8 mouse cellular contexts compared by ENCODE assay signal in genomic region chr2:10216566-10217247, GRCm38 (mm10).
A peak's percentile ranks its signal among the peaks of the same experiment; 100 is the strongest.
DNase-seq lines count a peak whose midpoint lies in the region; ATAC-seq and TF ChIP-seq lines count a peak whose summit lies in the region.

No protein-coding gene starts in this region.

- no peak overlapping the region for H3K9ac ChIP-seq in heart, embryonic 11.5 days (ENCODE audit: low read depth, low read length)
- H3K9ac ChIP-seq in intestine, embryonic 16.5 days (ENCODE audit: low read depth, low read length), result no peak overlapping the region
- H3K9ac ChIP-seq in limb, embryonic 12.5 days (replicated peaks), result no peak overlapping the region
- no peak overlapping the region for H3K9ac ChIP-seq in liver, embryonic 11.5 days (ENCODE audit: low read depth, low read length)

- H3K4me3 ChIP-seq in heart, embryonic 11.5 days (ENCODE audit: low read depth, low read length), result no peak overlapping the region
- no peak overlapping the region for H3K4me3 ChIP-seq in cerebellum, adult 2 months (replicated peaks; ENCODE audit: insufficient read depth, low read depth, low read length)
- peak overlapping the region; percentile 15; the same call in 1 of the 2 replicates for H3K4me3 ChIP-seq in gastrocnemius, adult 2 months
- H3K4me3 ChIP-seq in intestine, embryonic 16.5 days (ENCODE audit: low read length), result no peak overlapping the region
- no peak overlapping the region for H3K4me3 ChIP-seq in limb, embryonic 12.5 days (replicated peaks)
- no peak overlapping the region for H3K4me3 ChIP-seq in liver, embryonic 11.5 days (ENCODE audit: low read depth, low read length)

- no peak for ATAC-seq in heart, embryonic 11.5 days (replicated peaks; ENCODE audit: insufficient number of reproducible peaks, low FRiP score, low TSS enrichment)
- ATAC-seq in intestine, embryonic 16.5 days, result peak; percentile 52; the same call in 1 of the 2 replicates
- ATAC-seq in limb, embryonic 12.5 days (ENCODE audit: insufficient number of reproducible peaks, insufficient read depth, low FRiP score, low TSS enrichment, low read depth), result 0 out of 2 replicates have a peak, but pooled peaks have one; percentile 42
- no peak for ATAC-seq in liver, embryonic 11.5 days (replicated peaks; ENCODE audit: low FRiP score)

- H3K36me3 ChIP-seq in heart, embryonic 11.5 days (ENCODE audit: control insufficient read depth, insufficient read depth, low read length), result no peaks in the 10 kb centered on the region
- no peaks in the 10 kb centered on the region for H3K36me3 ChIP-seq in intestine, embryonic 16.5 days (ENCODE audit: control insufficient read depth, insufficient read depth, low read length)
- no peaks in the 10 kb centered on the region for H3K36me3 ChIP-seq in limb, embryonic 12.5 days
- no peaks in the 10 kb centered on the region for H3K36me3 ChIP-seq in liver, embryonic 11.5 days (ENCODE audit: control insufficient read depth, insufficient read depth, low read length)

- TF ChIP-seq CTCF in cerebellum, adult 2 months (IDR thresholded peaks at IDR 0.05; ENCODE audit: borderline replicate concordance, insufficient read depth, low read depth, low read length), result no peak
- no peak for TF ChIP-seq CTCF in gastrocnemius, adult 2 months (IDR thresholded peaks at IDR 0.05)

- DNase-seq in heart, adult 18-20 months, result peak; percentile 45 to 64
- DNase-seq in cerebellum, adult 2 months, result peak in 1 of 2 experiments; percentile 27
- peak; percentile 42 for DNase-seq in gastrocnemius, adult 2 months
- peak; percentile 59 for DNase-seq in retina, embryonic 14.5 days (ENCODE audit: low spot score)
- DNase-seq in liver, embryonic 11.5 days (ENCODE audit: low spot score), result no peak

- 49% methylated on average over 7 of the region's 7 CpGs for WGBS in heart, embryonic 11.5 days (ENCODE audit: insufficient replicate concordance)
- WGBS in cerebellum, adult 2 months, result 29% methylated on average over 7 of the region's 7 CpGs
- 45% methylated on average over 7 of the region's 7 CpGs for WGBS in intestine, embryonic 16.5 days
- WGBS in limb, embryonic 12.5 days, result 48% methylated on average over 7 of the region's 7 CpGs
- 63% methylated on average over 7 of the region's 7 CpGs for WGBS in liver, embryonic 11.5 days

- no peaks in the 10 kb centered on the region for H3K4me1 ChIP-seq in heart, embryonic 11.5 days (ENCODE audit: control insufficient read depth, insufficient read depth, low read length)
- no peaks in the 10 kb centered on the region for H3K4me1 ChIP-seq in cerebellum, adult 2 months (ENCODE audit: control insufficient read depth, insufficient read depth, low read length)
- peaks cover 5% of the 10 kb centered on the region; the same call in 1 of the 2 replicates for H3K4me1 ChIP-seq in intestine, embryonic 16.5 days (ENCODE audit: control insufficient read depth, insufficient read depth, low read length)
- peaks cover 4% of the 10 kb centered on the region; the same call in 1 of the 2 replicates for H3K4me1 ChIP-seq in limb, embryonic 12.5 days (replicated peaks)
- H3K4me1 ChIP-seq in liver, embryonic 11.5 days (replicated peaks; ENCODE audit: control insufficient read depth, insufficient read depth, low read length), result no peaks in the 10 kb centered on the region

- no peak for TF ChIP-seq POLR2A in cerebellum, adult 2 months (IDR thresholded peaks at IDR 0.05; ENCODE audit: borderline replicate concordance, insufficient read depth, low read length)

- no peaks in the 10 kb centered on the region for H3K9me3 ChIP-seq in heart, embryonic 11.5 days (replicated peaks; ENCODE audit: control insufficient read depth, low read length)
- no peaks in the 10 kb centered on the region for H3K9me3 ChIP-seq in intestine, embryonic 16.5 days (ENCODE audit: control insufficient read depth, low read length)
- H3K9me3 ChIP-seq in limb, embryonic 12.5 days, result no peaks in the 10 kb centered on the region
- no peaks in the 10 kb centered on the region for H3K9me3 ChIP-seq in liver, embryonic 11.5 days (ENCODE audit: control insufficient read depth, low read length)

- intact Hi-C loops in gastrocnemius, adult 2 months (cut with DNase I), result no loop called here

- H3K27ac ChIP-seq in heart, embryonic 11.5 days (ENCODE audit: low read depth, low read length), result no peak overlapping the region; the same call in 1 of the 2 replicates
- peak overlapping the region; percentile 67; the same call in 1 of the 2 replicates for H3K27ac ChIP-seq in cerebellum, adult 2 months (ENCODE audit: insufficient read depth, low read length)
- H3K27ac ChIP-seq in gastrocnemius, adult 2 months, result peak overlapping the region; percentile 58
- peak overlapping the region; percentile 32; the same call in 1 of the 2 replicates for H3K27ac ChIP-seq in intestine, embryonic 16.5 days (ENCODE audit: low read length)
- H3K27ac ChIP-seq in limb, embryonic 12.5 days, result peak overlapping the region; percentile 46
- H3K27ac ChIP-seq in liver, embryonic 11.5 days (ENCODE audit: low read depth, low read length), result no peak overlapping the region

- no peaks in the 10 kb centered on the region for H3K27me3 ChIP-seq in heart, embryonic 11.5 days (ENCODE audit: control insufficient read depth, insufficient read depth, low read length)
- H3K27me3 ChIP-seq in cerebellum, adult 2 months (ENCODE audit: control insufficient read depth, insufficient read depth, low read length), result no peaks in the 10 kb centered on the region
- no peaks in the 10 kb centered on the region for H3K27me3 ChIP-seq in intestine, embryonic 16.5 days (replicated peaks; ENCODE audit: control insufficient read depth, insufficient read depth, low read length)
- no peaks in the 10 kb centered on the region for H3K27me3 ChIP-seq in limb, embryonic 12.5 days
- H3K27me3 ChIP-seq in liver, embryonic 11.5 days (replicated peaks; ENCODE audit: control insufficient read depth, insufficient read depth, low read length), result no peaks in the 10 kb centered on the region

- H3K4me2 ChIP-seq in heart, embryonic 11.5 days, result no peak overlapping the region
- H3K4me2 ChIP-seq in intestine, embryonic 16.5 days (ENCODE audit: low read depth, low read length), result no peak overlapping the region
- peak overlapping the region; percentile 3; the same call in 1 of the 2 replicates for H3K4me2 ChIP-seq in limb, embryonic 12.5 days
- H3K4me2 ChIP-seq in liver, embryonic 11.5 days, result no peak overlapping the region

Comparison
In these comparisons a context has a peak if more than half of its experiments do, and no peak if none do; other contexts are left out.
1. ATAC-seq: peak in intestine, embryonic 16.5 days (single experiment) and limb, embryonic 12.5 days (single experiment); none in heart, embryonic 11.5 days (single experiment) and liver, embryonic 11.5 days (single experiment).
2. H3K27ac ChIP-seq: peak in cerebellum, adult 2 months (single experiment), gastrocnemius, adult 2 months (single experiment), intestine, embryonic 16.5 days (single experiment) and limb, embryonic 12.5 days (single experiment); none in heart, embryonic 11.5 days (single experiment) and liver, embryonic 11.5 days (single experiment).